Mouse (Mus musculus) right cerebral cortex, adult 18-20 months (tissue): ENCODE results near the gene Masp2.

Source experiments
- DNase-seq: peaks from one replicate; pipeline ENCODE4 v3.0.0; 2022; ENCODE audit warnings: mixed read lengths

The Masp2 gene

DNA sequence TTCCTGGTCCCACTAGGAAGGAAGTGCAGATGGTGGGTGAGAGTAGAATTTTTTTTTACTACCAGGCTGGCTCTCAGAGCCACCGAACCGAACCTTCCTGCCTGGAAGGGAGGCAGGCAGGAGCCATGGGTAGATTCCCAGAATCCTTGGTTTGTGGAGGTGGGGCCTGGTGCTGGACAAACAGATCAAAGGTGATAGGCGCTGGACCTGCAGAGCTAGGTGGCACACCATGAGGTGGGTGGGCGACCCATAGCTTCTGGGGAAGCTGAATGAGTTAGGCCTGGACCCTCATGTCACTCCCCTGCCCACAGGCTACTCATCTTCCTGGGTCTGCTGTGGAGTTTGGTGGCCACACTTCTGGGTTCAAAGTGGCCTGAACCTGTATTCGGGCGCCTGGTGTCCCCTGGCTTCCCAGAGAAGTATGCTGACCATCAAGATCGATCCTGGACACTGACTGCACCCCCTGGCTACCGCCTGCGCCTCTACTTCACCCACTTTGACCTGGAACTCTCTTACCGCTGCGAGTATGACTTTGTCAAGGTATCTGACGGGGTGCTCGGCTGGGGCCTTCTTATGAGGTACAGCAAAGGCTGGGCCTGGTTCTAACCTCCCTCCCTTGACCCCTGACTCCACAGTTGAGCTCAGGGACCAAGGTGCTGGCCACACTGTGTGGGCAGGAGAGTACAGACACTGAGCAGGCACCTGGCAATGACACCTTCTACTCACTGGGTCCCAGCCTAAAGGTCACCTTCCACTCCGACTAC lies at the start of gene Masp2:
Gene Masp2 (plus strand): TSS at position 198 of the 764 bp plus-strand sequence.
- no peak for DNase-seq

DNA sequence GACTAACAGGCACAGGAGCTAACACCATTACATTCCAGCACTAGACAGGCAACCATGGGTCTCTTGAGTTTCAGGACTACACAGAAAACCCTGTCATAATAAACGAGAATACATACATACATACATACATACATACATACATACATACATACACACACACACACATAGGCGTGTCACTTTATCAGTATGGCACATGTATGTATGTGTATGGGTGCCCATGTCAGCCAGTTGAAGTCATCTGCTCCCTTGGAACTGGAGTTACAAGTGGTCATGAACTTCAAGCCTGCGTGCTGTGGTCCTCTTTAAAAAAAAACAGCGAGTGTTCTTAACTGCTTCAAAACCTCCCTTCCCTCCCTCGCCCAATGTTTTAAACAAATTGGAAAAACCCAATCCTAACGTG lies 44.6 kb upstream of the Masp2 start:
- DNase-seq: no peak

DNA sequence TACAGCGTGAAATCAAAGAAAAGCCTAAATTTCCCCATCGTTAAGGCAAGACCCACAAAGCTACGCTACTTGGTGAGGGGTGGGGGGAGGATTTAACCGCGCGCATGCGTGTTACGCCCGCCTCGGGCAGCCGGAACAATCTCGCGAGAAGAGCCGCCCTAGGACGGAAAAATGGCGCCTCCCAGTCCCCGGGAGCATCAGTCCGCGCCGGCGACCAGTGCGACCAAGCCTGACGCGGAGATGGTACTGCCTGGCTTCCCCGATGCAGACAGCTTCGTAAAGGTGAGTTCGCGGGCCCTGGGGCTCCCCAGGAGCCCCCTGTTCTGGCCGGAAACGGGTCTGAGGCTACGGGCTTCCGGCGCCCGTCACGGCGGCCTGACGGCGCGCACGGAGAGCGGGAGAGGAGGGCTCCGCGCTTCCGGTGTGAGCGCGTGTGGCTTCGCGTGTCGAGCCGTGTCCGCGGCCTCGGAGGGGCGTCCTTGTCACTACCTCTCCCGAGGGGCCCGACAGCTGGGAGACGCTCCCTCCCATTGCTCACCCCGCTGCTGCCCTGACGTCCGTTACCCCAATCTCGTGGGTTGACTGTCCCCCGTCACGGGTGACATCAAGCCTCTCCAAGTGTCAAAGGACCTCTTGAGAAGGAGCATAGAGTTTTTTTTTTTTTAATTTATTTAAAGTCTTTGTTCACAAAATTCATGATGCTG lies 43.9 kb upstream of the Masp2 start, which contains the start of gene Exosc10:
Gene Exosc10 (plus strand): TSS at position 133 of the 704 bp plus-strand sequence.
- peak; percentile 85 for DNase-seq

DNA sequence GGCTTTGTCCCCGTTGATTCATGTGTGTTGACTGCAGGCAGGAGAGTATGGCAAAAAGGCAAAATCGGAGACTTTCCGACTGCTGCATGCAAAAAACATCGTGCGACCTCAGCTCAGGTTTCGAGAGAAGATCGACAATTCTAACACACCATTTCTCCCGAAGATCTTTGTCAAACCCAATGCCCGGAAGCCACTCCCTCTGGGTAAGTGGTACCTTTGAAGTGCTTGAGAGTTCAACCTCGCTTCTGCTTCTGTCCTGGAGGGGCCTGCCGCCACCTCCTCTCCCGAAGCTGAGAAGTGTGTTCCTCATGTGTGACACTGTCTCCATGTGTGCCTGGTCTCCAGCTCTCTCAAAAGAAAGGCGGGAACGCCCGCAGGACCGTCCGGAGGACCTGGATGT lies 39.7 kb upstream of the Masp2 start:
- DNase-seq: no peak

DNA sequence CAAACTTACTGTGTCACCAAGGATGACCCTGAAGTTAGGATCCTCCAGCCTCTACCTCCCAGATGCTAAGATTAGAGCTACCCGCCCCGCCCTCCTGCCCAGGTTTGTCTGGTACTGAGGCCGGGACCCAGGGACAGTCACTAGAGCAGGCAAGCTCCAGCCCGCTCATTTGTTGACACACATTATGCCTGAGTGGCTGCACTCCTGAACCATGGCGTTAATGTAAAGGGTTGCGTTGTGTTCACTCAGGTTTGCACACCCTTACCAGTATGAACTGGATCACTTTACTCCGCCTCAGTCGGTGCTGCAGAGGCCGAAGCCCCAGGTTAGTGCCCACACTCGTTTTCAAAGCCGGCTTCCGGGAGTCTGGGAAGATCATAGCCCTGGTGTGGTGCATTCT lies 38.8 kb upstream of the Masp2 start:
- no peak for DNase-seq

DNA sequence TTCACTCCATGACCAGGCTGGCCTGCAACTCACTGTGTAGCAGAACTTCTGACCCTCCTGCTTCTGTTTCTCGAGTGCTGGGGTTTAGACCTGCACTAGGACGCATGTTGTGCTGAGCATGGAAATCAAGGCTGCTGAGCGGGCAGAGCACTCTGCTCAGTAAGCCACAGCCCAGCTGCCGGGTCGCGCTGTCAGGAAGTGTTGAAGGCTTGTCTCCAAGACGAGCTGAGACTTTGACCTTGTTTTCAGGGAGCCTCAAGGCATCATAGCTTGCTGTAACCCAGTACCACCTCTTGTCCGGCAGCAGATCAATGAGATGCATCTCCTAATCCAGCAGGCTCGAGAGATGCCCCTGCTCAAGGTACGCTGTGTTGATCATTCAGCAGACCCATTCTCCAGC lies 32.2 kb upstream of the Masp2 start:
- no peak for DNase-seq

DNA sequence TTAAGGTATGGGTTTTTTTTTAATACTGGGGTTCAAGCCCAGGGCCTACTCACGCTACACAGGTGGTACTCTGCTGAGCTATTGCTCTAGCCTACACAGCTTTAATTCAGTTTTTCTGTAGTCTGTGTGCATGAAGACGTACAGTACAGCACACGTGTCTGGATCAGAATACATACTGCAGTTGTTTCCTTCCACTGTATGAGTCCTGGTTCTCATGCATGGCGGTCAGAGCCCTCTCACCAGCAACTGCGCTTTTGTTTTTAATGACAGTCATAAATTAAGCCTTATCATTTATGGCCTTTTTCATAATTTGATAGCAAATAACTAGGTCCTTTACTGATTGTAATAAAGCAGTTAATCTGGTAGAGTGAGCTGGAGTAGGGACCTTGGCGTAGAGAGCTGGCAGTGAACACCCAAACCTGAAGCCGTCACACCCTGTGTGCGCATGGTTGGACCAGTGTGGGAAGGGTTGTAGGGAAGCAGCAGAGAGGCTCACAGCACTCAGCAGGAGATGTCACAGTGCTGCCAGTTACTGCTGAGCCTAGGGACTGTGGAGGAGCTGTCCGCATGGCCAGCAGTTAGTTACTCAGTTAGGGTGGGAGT lies 31.6 kb upstream of the Masp2 start:
- no peak for DNase-seq

DNA sequence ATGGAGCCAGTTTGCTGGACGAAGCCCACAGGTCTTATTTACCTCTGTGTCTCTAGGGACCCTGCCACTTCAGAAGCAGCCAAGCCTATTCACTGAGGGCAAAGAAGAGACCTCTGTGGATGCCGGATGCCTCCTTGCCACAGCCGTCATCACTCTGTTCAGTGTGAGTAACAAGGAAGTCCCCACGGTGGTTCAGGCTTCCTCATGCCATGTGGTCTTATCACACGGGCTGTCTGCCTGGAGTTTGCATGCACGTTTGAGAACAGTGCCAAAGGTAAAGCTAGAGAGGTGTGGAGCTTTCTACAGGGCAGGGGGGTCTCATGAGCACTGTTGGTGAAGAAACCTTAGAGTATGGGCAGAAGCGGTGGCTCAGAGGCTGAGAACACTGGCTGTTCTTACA lies 29.1 kb upstream of the Masp2 start:
- no peak for DNase-seq

DNA sequence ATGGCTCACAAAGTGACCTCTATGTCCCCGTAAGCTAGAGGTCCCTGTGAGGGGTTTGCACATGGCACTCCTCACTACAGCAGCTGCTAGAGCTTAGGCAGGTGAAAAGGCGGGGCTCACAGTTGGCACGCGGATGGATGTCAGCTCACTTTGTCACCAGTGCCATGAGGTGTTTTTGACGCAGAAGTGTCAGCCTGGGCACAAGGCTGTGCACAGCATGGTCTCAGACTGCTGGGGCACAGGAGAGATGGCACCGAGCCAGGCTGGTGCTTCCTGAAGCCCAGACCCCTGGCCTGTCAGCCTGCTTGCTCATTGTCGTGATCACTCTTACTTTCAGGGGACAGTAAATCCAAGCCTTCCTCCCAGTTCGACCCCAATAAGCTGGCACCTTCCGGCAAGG lies 21.6 kb upstream of the Masp2 start:
- no peak for DNase-seq

DNA sequence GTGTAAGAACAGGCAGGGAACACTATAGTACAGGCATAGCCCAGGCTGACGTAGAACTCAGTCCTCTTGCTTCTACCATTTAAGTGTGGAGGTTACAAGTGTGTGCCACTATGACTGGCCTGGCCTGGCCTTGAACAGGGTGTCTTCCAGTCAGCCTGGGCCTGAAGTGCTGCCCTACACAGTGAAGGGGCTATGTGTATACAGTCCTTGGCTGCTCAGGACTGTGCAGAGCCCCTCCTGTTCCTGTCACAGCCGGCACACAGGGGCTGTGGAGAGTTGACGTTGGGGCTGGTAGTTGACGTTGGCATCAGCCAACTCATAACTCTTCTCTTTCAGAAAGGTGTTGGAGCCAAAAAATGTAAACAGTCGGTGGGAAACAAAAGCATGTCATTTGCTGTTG lies 20.9 kb upstream of the Masp2 start:
- no peak for DNase-seq

DNA sequence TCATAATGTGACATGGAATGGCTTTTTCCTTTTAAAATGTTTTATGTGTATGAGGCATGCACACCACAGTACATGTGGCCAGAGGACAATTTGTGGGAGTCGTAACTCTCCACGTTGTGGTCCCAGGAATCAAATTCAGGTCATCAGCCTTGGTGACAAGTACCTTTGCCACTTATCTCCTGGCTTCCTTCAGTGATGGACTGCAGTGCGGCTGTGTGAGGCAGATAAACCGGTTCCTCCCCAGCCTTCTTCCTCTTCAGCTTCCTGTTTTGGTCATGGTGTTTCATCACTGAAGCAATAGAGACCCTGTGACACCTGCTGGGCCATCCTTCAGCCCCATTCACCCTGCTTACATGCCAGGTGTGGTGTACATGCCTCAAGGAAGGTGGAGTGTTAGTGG lies 19.1 kb upstream of the Masp2 start:
- no peak for DNase-seq

DNA sequence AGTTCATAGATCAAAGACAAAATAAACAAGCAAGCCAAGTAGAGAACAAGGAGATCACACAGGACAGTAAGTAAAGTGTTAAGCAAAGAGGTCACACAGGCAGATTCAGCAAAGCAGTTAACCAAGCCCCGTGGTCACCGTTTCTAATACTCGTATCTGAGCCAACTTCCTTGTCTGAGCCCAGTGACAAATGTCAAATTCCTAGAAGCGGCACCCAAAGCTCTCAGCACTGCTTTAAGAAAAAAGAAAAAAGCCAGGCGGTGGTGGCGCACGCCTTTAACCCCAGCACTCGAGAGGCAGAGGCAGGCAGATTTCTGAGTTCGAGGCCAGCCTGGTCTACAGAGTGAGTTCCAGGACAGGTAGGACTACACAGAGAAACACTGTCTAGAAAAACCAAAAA lies 15.7 kb upstream of the Masp2 start:
- no peak for DNase-seq

DNA sequence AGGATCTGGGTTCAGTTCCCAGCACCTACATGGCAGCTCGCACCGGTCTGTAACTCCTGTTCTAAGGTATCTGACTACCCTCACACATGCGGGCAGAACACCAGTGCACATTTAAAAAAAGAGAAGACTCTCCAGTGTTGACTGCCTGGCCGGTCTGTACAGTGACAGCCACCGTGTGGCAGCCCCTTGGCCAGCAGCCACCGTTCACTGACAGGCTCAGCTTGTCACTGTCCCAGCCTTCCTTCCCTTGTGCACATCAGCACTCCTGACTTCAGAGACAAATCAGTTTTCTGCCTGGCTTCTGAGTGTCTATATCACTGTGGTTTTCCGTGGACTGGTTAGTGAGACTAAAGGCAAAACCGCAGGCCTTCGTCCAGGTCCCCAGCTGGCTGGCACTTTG lies 13.6 kb upstream of the Masp2 start:
- DNase-seq: no peak

DNA sequence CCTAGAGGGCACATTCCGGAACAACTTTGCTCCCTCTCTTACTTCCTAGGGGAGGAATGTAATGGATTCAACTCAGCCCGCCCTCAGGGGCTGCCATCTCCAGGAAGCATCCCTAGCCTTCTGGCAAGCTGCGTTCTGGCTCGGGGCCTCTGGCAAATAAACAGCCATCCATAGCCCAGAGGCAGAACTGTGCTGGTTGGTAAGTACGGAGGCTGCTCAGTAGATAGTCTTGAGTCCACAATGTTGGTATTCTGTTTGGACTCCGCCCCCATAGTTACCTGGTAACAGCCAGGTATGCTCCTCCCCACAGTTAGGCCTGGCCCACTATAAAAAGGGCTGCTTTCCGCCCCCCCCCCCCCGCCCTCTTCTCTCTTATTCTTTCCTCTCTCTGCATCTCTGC lies 12.8 kb upstream of the Masp2 start:
- DNase-seq: no peak

DNA sequence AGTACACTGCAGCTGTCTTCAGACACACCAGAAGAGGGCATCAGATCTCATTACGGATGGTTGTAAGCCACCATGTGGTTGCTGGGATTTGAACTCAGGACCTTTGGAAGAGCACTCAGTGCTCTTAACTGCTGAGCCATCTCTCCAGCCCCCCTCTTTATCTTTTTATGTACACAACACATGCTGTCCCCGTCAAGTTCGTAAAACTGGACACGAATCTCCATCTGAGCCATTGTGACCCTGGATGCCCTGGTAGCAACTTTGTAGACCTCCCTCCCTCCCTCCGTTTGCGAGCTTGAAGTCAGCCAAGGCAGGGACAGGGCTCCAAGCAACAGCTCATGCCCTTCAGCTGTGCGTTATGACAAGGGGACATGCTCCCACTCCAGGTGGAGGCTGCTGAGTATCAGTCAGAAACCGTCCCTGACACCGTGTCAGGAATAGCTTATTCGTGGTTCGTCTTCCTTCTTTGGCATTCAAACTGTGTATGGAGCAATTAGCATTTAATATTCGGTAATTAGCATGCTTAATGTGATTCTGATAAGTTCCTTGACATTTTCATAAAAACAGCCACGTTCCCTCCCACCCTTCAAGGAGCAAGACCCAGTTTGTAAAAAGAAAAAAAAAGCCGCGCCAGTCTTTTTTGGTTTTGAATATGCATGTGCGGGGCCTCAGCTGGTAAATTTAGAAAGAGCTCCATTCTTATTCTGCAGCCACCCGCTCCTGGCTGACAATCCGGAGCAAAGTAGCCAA lies 11.8 kb upstream of the Masp2 start:
- no peak for DNase-seq

DNA sequence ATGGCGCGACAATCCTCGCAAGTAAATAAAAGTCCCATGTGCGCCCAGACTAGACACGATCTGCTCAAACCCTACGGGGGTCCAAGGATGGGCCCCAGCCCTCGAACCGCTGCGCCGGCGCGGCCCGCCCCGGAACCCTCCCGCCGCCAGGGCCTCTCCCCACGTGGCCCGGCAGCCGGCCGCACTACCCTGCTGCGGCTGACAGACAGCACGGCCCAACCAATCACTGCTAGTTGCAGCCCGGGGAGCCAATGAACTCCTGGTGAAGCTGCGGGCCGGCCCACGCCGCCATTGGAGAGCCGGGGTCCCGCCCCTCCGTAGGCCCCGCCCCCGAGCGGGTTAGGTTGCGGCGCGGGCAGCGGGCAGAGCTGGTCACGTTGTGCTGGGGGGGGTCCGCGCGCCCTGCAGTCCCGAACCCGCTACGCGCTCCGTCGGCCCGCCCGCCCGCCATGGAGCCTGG lies 11.2 kb upstream of the Masp2 start, which contains the start of gene Srm:
Gene Srm (plus strand): TSS at position 333 of the 460 bp plus-strand sequence.
- peak; percentile 99 for DNase-seq

DNA sequence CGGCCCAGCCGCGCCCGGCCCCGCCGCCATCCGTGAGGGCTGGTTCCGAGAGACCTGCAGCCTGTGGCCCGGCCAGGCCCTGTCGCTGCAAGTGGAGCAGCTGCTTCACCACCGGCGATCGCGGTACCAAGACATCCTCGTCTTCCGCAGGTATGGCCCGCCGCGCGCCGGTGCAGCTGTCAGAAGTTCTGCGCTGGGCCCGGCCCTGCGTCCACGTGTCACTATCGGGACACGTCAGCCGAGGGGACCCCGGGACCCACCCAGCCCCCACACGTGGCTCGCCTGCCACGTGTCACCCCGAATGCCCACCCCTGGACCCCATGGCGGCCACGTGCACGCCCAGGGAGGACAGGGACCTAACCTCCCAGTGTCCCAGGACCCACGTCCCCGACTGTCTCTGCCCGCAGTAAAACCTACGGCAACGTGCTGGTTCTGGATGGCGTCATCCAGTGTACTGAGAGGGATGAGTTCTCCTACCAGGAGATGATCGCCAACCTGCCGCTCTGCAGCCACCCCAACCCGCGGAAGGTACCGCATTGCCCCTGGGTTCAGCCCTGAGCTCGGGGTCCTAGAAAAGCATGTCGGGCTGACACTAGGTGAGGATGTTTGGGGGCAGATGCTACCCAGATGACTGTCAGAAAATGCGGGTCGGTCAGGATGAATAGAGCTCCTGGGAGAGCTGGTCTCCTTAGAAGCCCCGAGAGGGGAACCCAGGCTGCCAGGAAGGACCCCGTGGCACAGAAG lies 10.5 kb upstream of the Masp2 start:
- DNase-seq: no peak

DNA sequence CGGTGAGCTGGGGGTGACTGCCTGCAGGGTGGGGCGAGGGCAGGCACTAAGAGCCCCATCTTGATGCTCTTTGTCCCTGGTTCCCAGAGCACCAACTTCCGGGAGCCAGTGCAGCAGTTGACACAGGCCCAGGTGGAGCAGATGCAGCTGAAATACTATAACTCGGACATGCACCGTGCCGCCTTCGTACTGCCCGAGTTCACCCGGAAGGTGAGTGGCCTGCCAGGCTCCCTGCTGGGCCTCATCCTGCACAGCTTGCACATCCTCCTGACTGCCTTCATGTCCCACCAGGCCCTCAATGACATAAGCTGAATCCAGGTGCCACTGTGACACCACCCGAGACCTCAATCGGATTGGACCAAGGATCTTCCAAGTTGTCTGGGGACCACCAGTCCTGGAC lies 8.4 kb upstream of the Masp2 start:
- DNase-seq: no peak

DNA sequence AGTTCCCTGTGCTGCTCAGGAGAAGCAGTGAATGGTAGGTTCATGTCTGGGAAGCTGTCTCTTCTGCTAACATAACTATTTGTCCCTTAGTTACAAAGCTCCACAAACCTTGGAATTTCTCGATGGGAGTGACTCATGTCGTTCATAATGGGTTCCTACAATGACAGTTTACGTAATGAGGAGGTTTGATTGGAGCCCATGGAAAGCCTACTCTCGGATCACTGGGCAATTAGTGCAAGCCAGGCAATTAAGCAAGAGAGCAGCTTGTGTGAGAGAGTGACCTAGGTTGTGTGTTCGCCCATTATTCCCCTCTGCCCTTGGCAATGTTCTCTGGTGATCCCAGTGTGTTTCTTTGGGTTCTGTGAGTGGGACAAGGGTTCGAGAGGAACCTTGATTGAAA lies 6.4 kb upstream of the Masp2 start:
- no peak for DNase-seq

DNA sequence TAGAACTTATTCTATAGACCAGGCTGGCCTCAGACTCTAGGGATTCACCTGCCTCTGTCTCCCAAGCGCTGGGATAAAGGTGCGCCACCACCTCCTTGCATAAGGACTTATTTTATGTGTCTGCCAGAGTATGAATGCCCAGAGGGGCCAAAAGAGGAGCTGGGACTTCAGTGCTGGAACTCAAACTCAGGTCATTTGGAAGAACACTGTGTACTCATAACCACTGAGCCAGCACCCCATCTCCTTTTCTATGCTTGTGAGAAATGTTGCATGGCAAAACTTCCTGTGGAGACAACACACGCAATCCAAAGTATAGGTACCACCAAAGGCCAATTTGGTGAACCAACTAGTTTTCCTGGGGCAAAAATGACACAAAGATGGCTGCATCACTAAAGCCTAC lies 5.6 kb upstream of the Masp2 start:
- DNase-seq: no peak

DNA sequence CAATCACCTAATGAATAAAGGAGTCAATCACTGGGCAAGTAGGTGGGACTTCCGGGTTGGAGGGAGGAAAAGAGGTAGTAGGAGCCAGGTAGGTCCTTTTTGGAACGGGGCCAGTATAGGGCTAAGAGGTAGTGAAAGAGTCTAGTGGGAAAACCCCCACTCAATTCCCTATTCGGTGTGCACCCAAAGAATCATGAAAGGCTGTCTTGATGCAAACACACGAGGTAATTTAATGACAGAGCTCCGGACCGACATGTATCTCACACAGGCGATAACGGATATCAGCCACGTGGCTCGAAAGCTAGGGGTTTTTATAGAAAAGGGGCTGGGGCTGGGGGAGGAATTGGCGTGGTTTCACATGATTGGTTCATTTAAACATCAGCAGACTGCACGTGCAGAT lies 3.5 kb upstream of the Masp2 start:
- DNase-seq: no peak

DNA sequence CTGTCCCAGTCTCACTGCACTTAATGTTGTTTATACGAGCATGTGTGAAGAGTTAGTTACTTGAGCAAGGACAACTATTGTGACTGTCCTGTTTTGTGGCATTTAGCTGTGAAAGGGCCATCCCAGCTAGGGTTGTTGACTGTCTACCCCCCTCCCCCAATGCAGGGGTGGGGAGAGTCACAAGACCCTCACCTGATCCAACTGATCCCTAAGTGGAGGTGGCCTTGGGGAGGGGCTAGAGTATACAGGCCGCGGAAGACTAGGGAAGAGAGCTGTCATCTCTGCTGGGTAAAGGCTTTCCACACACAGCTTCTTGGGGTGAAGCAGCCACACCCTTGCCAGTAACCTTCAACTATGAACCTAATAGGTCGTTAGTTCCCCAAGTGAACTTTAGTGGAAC lies 2.0 kb upstream of the Masp2 start:
- DNase-seq: no peak

DNA sequence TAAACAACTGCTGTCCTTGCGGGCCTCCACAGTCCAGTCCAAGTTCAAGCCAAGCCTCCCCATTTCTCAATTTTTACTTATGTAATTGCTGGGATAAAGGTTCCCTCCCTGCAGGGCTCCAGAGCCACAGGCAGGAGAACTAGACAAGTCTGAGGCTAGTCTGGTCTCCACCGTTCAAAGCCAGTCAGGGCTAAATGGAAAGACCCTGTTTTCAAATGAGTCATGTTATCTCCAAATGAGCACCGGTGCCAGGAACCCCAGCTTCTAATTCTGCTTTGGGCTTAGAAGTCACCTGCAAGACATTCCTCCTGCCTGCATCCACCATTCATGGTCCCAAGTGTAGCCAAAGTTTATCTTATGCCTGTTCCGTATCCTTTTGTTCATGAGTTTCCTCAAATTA lies 483 bp upstream of the Masp2 start:
- DNase-seq: no peak
